ENCODE assay signal across 20 mouse cellular contexts in genomic region chr8:116242972-116243371, GRCm38 (mm10).
"Had no signal": no experiment of that assay in that cellular context is flagged by ENCODE, and none has a peak within 500 bp of the region (broad histone marks: within the 10 kb centered on the region; RNA-seq: fewer than 3 reads in every experiment).

No protein-coding gene starts in this region.

- H3K4me2 ChIP-seq: kidney, embryonic 15.5 days; liver, embryonic 13.5 days; midbrain, embryonic 13.5 days; neural tube, embryonic 12.5 days had no signal

- DNase-seq: kidney, adult 11 months; kidney, adult 8-10 months; kidney, postnatal 10 days; kidney, postnatal 36 days; left cerebral cortex, postnatal 4 days; liver, embryonic 13.5 days; lung, adult 2 months; lung, postnatal 14 days; lung, postnatal 4 days; right cerebral cortex, postnatal 14 days; right cerebral cortex, postnatal 4 days; thymus, adult 2 months; thymus, postnatal 14 days; thymus, postnatal 4 days had no signal

- H3K9me3 ChIP-seq: kidney, embryonic 15.5 days; liver, embryonic 13.5 days; midbrain, embryonic 10.5 days; midbrain, embryonic 13.5 days; neural tube, embryonic 12.5 days had no signal

- H3K27me3 ChIP-seq: liver, embryonic 13.5 days; megakaryocyte, embryonic 14.5 days; neural tube, embryonic 12.5 days had no signal

- H3K27ac ChIP-seq: kidney, embryonic 15.5 days; liver, embryonic 13.5 days; midbrain, embryonic 10.5 days; midbrain, embryonic 13.5 days; neural tube, embryonic 12.5 days; stomach, postnatal 0 days had no signal

- H3K36me3 ChIP-seq: kidney, embryonic 15.5 days; liver, embryonic 13.5 days; midbrain, embryonic 10.5 days; midbrain, embryonic 13.5 days; neural tube, embryonic 12.5 days had no signal

- H3K9ac ChIP-seq: kidney, embryonic 15.5 days; liver, embryonic 13.5 days; midbrain, embryonic 13.5 days; neural tube, embryonic 12.5 days had no signal

- H3K4me1 ChIP-seq: liver, embryonic 13.5 days; megakaryocyte, embryonic 14.5 days had no signal

- ATAC-seq: midbrain, embryonic 13.5 days had no signal

- H3K4me3 ChIP-seq: kidney, embryonic 15.5 days; liver, embryonic 13.5 days; megakaryocyte, embryonic 14.5 days; midbrain, embryonic 10.5 days; midbrain, embryonic 13.5 days; neural tube, embryonic 12.5 days had no signal
